Mouse (Mus musculus) neural tube, embryonic 11.5 days (tissue): ENCODE results near the gene Tmod1. TPM values are rescaled to one million over a fixed set of nuclear protein-coding genes. Genes with fewer than 3 reads are reported as not detected.
A peak's percentile ranks its signal among the peaks of the same experiment; 100 is the strongest.

Experiments used
- ATAC-seq: fragments of 200-750 bp; cut with Nextera tagmentation; 2 replicates; pipeline ENCODE4 v1.8.0; 2017; ENCODE audit warnings: moderate number of reproducible peaks, mild to moderate bottlenecking, moderate TSS enrichment, moderate library complexity; ENCODE audit not compliant: insufficient read depth, low FRiP score, low TSS enrichment
- DNase-seq: peaks from one replicate; pipeline ENCODE4 v3.0.0-alpha.2; 2015; ENCODE audit warnings: low spot score
- H3K27ac ChIP-seq: fragments of 300-500 bp; sonication (generic); 2 replicates; pipeline ENCODE4 v1.5.1; 2014; ENCODE audit warnings: low read depth, mild to moderate bottlenecking, low read length
- H3K27me3 ChIP-seq: fragments of 300-500 bp; sonication (generic); 2 replicates; pipeline ENCODE4 v1.6.1; 2014; ENCODE audit warnings: mild to moderate bottlenecking, low read length, mixed read lengths; ENCODE audit not compliant: control insufficient read depth, insufficient read depth
- H3K36me3 ChIP-seq: fragments of 300-500 bp; sonication (generic); 2 replicates; pipeline ENCODE4 v1.6.1; 2014; ENCODE audit warnings: mild to moderate bottlenecking, low read length, moderate library complexity, mixed read lengths; ENCODE audit not compliant: control insufficient read depth, insufficient read depth
- H3K4me1 ChIP-seq: fragments of 300-500 bp; sonication (generic); 2 replicates; pipeline ENCODE4 v1.6.1; 2014; ENCODE audit warnings: low read length, mixed read lengths; ENCODE audit not compliant: control insufficient read depth, insufficient read depth
- H3K4me2 ChIP-seq: fragments of 300-500 bp; sonication (generic); 2 replicates; pipeline ENCODE4 v1.6.1; 2014; ENCODE audit warnings: low read depth, mild to moderate bottlenecking, moderate library complexity
- H3K4me3 ChIP-seq: fragments of 300-500 bp; sonication (generic); 2 replicates; pipeline ENCODE4 v1.5.1; 2014; ENCODE audit warnings: low read depth, low read length
- H3K9ac ChIP-seq: fragments of 300-500 bp; sonication (generic); 2 replicates; pipeline ENCODE4 v1.6.1; 2014; ENCODE audit warnings: mild to moderate bottlenecking, low read length
- H3K9me3 ChIP-seq: fragments of 300-500 bp; sonication (generic); 2 replicates; pipeline ENCODE4 v1.6.1; 2016; ENCODE audit warnings: low read length; ENCODE audit not compliant: control insufficient read depth
- WGBS: fragments of 180-500 bp; shearing (Covaris S2); extraction: QIAGEN DNeasy Blood & Tissue Kit; methylation state at CpG from one replicate; pipeline ENCODE4 v1.1.7; 2014; 5-methylcytosine and 5-hydroxymethylcytosine counted together
- polyA plus RNA-seq: library from polyadenylated mRNA; unstranded; fragments of >200 nt; fragmentation: Nextera tagmentation; extraction: Ambion mirVana; gene quantifications from 2 replicates; pipeline ENCODE4 v1.2.1, GENCODE M21; 2014

Tmod1 gene
- polyA plus RNA-seq = 5.2 and 5.7 TPM in 2 replicates

- Histone ChIP-seq H3K27ac (no peak within 1 kb of the TSS), H3K36me3 (no peaks in the 10 kb centered on the region), H3K4me1 (peaks cover 13% of the 10 kb centered on the region), H3K27me3 (peaks cover 36% of the 10 kb centered on the region), H3K9ac (peak within 1 kb of the TSS; percentile 48), H3K9me3 (no peaks in the 10 kb centered on the region), H3K4me2 (peak within 1 kb of the TSS; percentile 96), H3K4me3 (peak within 1 kb of the TSS; percentile 54)
- 0% methylated on average over 60 of the region's 72 CpGs for WGBS
- peak; percentile 52 for DNase-seq
- 0 out of 2 replicates have a peak, but pooled peaks have one; percentile 27 for ATAC-seq
Measured at GRCm38 (mm10) chr4:46038892-46039751, at the start of gene Tmod1. Gene Tmod1 (plus strand): TSS chr4:46038935.

GRCm38 (mm10) chr4:45990427-45991135 lies 48.2 kb upstream of the Tmod1 start:
- 57% methylated on average over 6 of the region's 6 CpGs for WGBS

GRCm38 (mm10) chr4:45998536-45998935 lies 40.2 kb upstream of the Tmod1 start:
- H3K27ac ChIP-seq = no peak overlapping the region
- no peaks in the 10 kb centered on the region for H3K9me3 ChIP-seq
- no peak overlapping the region for H3K9ac ChIP-seq
- H3K4me3 ChIP-seq = no peak overlapping the region
- H3K36me3 ChIP-seq = no peaks in the 10 kb centered on the region
- WGBS = 89% methylated on average over 4 of the region's 4 CpGs
- DNase-seq (no peak), ATAC-seq (no peak)
- no peaks in the 10 kb centered on the region for H3K4me1 ChIP-seq
- no peak overlapping the region for H3K4me2 ChIP-seq
- H3K27me3 ChIP-seq = no peaks in the 10 kb centered on the region

More at GRCm38 (mm10) chr4:45990427-45991135, 48.2 kb upstream of the Tmod1 start:
- H3K9me3 ChIP-seq = no peaks in the 10 kb centered on the region
- no peak overlapping the region for H3K4me3 ChIP-seq
- H3K9ac ChIP-seq = no peak overlapping the region
- no peaks in the 10 kb centered on the region; the same call in 1 of the 2 replicates for H3K4me1 ChIP-seq
- no peak overlapping the region for H3K4me2 ChIP-seq
- H3K27me3 ChIP-seq = no peaks in the 10 kb centered on the region
- no peak for DNase-seq
- ATAC-seq = no peak
- H3K27ac ChIP-seq = no peak overlapping the region
- no peaks in the 10 kb centered on the region for H3K36me3 ChIP-seq

- 85% methylated on average over 5 of the region's 5 CpGs for WGBS
Measured at GRCm38 (mm10) chr4:46008142-46008793, 30.5 kb upstream of the Tmod1 start.

GRCm38 (mm10) chr4:46011698-46012097 lies 27.0 kb upstream of the Tmod1 start:
- no peaks in the 10 kb centered on the region for H3K36me3 ChIP-seq
- 85% methylated on average over 2 of the region's 2 CpGs for WGBS
- ATAC-seq = no peak

More at GRCm38 (mm10) chr4:46008142-46008793, 30.5 kb upstream of the Tmod1 start:
- no peak overlapping the region for H3K4me2 ChIP-seq
- no peaks in the 10 kb centered on the region for H3K9me3 ChIP-seq
- DNase-seq = no peak
- no peak overlapping the region for H3K9ac ChIP-seq
- no peak overlapping the region for H3K4me3 ChIP-seq
- no peaks in the 10 kb centered on the region for H3K4me1 ChIP-seq
- no peaks in the 10 kb centered on the region for H3K36me3 ChIP-seq
- no peak for ATAC-seq
- no peaks in the 10 kb centered on the region for H3K27me3 ChIP-seq
- H3K27ac ChIP-seq = no peak overlapping the region

GRCm38 (mm10) chr4:46015605-46016004 lies 23.1 kb upstream of the Tmod1 start:
- 78% methylated on average over 1 of the region's 1 CpGs for WGBS
- H3K4me1 ChIP-seq = no peaks in the 10 kb centered on the region

More at GRCm38 (mm10) chr4:46011698-46012097, 27.0 kb upstream of the Tmod1 start:
- Histone ChIP-seq H3K4me2 (no peak overlapping the region), H3K27ac (no peak overlapping the region), H3K4me3 (no peak overlapping the region), H3K9me3 (no peaks in the 10 kb centered on the region), H3K4me1 (no peaks in the 10 kb centered on the region), H3K9ac (no peak overlapping the region), H3K27me3 (no peaks in the 10 kb centered on the region)
- DNase-seq = no peak

GRCm38 (mm10) chr4:46023021-46023481 lies 15.7 kb upstream of the Tmod1 start:
- no peak overlapping the region for H3K9ac ChIP-seq
- no peak overlapping the region for H3K4me2 ChIP-seq
- no peak overlapping the region for H3K4me3 ChIP-seq
- no peaks in the 10 kb centered on the region for H3K9me3 ChIP-seq
- H3K36me3 ChIP-seq = no peaks in the 10 kb centered on the region
- 61% methylated on average over 3 of the region's 3 CpGs for WGBS
- no peak overlapping the region for H3K27ac ChIP-seq
- no peaks in the 10 kb centered on the region for H3K27me3 ChIP-seq
- H3K4me1 ChIP-seq = no peaks in the 10 kb centered on the region
- ATAC-seq = no peak
- no peak for DNase-seq

More at GRCm38 (mm10) chr4:46015605-46016004, 23.1 kb upstream of the Tmod1 start:
- ATAC-seq = no peak
- Histone ChIP-seq H3K4me2 (no peak overlapping the region), H3K27ac (no peak overlapping the region), H3K36me3 (no peaks in the 10 kb centered on the region), H3K9me3 (no peaks in the 10 kb centered on the region), H3K27me3 (no peaks in the 10 kb centered on the region), H3K4me3 (no peak overlapping the region), H3K9ac (no peak overlapping the region)
- DNase-seq = no peak

- H3K4me1 ChIP-seq = no peaks in the 10 kb centered on the region
- no peak overlapping the region for H3K27ac ChIP-seq
- H3K4me2 ChIP-seq = no peak overlapping the region
- 45% methylated on average over 7 of the region's 7 CpGs for WGBS
- H3K36me3 ChIP-seq = no peaks in the 10 kb centered on the region
- H3K9ac ChIP-seq = no peak overlapping the region
- H3K9me3 ChIP-seq = no peaks in the 10 kb centered on the region
- ATAC-seq (no peak), DNase-seq (peak; percentile 56)
- no peak overlapping the region for H3K4me3 ChIP-seq
- H3K27me3 ChIP-seq = no peaks in the 10 kb centered on the region
Measured at GRCm38 (mm10) chr4:46025893-46026292, 12.8 kb upstream of the Tmod1 start.
